Mouse (Mus musculus) G1E-ER4 (cell line): ENCODE results near the gene Adar. TPM values are rescaled to one million over a fixed set of nuclear protein-coding genes. Genes with fewer than 3 reads are reported as not detected.

Experiments
- GATA1 ChIP-seq: IDR thresholded peaks from one replicate; pipeline ENCODE4 v1.8.0; 2012; ENCODE audit warnings: low read length, inconsistent platforms
- polyA plus RNA-seq: library from polyadenylated mRNA; stranded (reverse); fragments of >175 nt; gene quantifications from 2 replicates; pipeline ENCODE4 v1.2.3, GENCODE M21; 2012

Adar gene
- 16.9 and 17.9 TPM in 2 replicates for polyA plus RNA-seq

GRCm38 (mm10) chr3:89714359-89715206 lies at the start of gene Adar:
Gene Adar, plus strand, starts transcription at chr3:89715022.
- no peak for TF ChIP-seq GATA1

GRCm38 (mm10) chr3:89667131-89667530 lies 47.7 kb upstream of the Adar start:
- no peak for TF ChIP-seq GATA1

- TF ChIP-seq GATA1: no peak
These were observed 43.5 kb upstream of the Adar start for GRCm38 (mm10) chr3:89671334-89671733.

- no peak for TF ChIP-seq GATA1
These were observed 42.1 kb upstream of the Adar start for GRCm38 (mm10) chr3:89672573-89673317.

- TF ChIP-seq GATA1: no peak
These were observed 37.2 kb upstream of the Adar start for GRCm38 (mm10) chr3:89677617-89678016.

- no peak for TF ChIP-seq GATA1
These were observed 28.8 kb upstream of the Adar start for GRCm38 (mm10) chr3:89686031-89686430.

GRCm38 (mm10) chr3:89688694-89689581 lies 25.9 kb upstream of the Adar start:
- no peak for TF ChIP-seq GATA1

GRCm38 (mm10) chr3:89691776-89692175 lies 23.0 kb upstream of the Adar start:
- TF ChIP-seq GATA1: no peak

- no peak for TF ChIP-seq GATA1
These were observed 18.5 kb upstream of the Adar start for GRCm38 (mm10) chr3:89696152-89696821.

GRCm38 (mm10) chr3:89698958-89699357 lies 15.9 kb upstream of the Adar start:
- TF ChIP-seq GATA1: no peak

- no peak for TF ChIP-seq GATA1
These were observed 14.4 kb upstream of the Adar start for GRCm38 (mm10) chr3:89700461-89700860.

- no peak for TF ChIP-seq GATA1
These were observed 11.2 kb upstream of the Adar start for GRCm38 (mm10) chr3:89703596-89703995.

GRCm38 (mm10) chr3:89704064-89704463 lies 10.8 kb upstream of the Adar start:
- TF ChIP-seq GATA1: no peak

GRCm38 (mm10) chr3:89715207-89715966 lies 565 bp downstream of the Adar start:
- no peak for TF ChIP-seq GATA1

GRCm38 (mm10) chr3:89715967-89716256 lies 1.1 kb downstream of the Adar start:
- no peak for TF ChIP-seq GATA1

- no peak for TF ChIP-seq GATA1
These were observed 7.2 kb downstream of the Adar start for GRCm38 (mm10) chr3:89722032-89722431.
